Mouse (Mus musculus) neural tube, embryonic 15.5 days (tissue): Measurements from ENCODE around the gene Sh3d21. TPM values are rescaled to one million over a fixed set of nuclear protein-coding genes. Genes with fewer than 3 reads are reported as not detected.

Experiments
- ATAC-seq: fragments of 200-750 bp; cut with Nextera tagmentation; 2 replicates; pipeline ENCODE4 v1.8.0; 2017; ENCODE audit warnings: mild to moderate bottlenecking, moderate TSS enrichment, moderate library complexity; ENCODE audit not compliant: low FRiP score
- H3K27ac ChIP-seq: fragments of 300-500 bp; sonication (generic); replicated peaks from 2 replicates; pipeline ENCODE4 v1.5.1; 2015; ENCODE audit warnings: mild to moderate bottlenecking, inconsistent platforms
- H3K27me3 ChIP-seq: fragments of 300-500 bp; sonication (generic); replicated peaks from 2 replicates; pipeline ENCODE4 v1.6.1; 2015; ENCODE audit warnings: inconsistent platforms
- H3K36me3 ChIP-seq: fragments of 300-500 bp; sonication (generic); 2 replicates; pipeline ENCODE4 v1.6.1; 2015; ENCODE audit warnings: inconsistent platforms
- H3K4me1 ChIP-seq: fragments of 300-500 bp; sonication (generic); 2 replicates; pipeline ENCODE4 v1.6.1; 2015; ENCODE audit warnings: inconsistent platforms
- H3K4me2 ChIP-seq: fragments of 300-500 bp; sonication (generic); 2 replicates; pipeline ENCODE4 v1.6.1; 2015; ENCODE audit warnings: inconsistent platforms, mild to moderate bottlenecking, moderate library complexity
- H3K4me3 ChIP-seq: fragments of 300-500 bp; sonication (generic); replicated peaks from 2 replicates; pipeline ENCODE4 v1.5.1; 2015; ENCODE audit warnings: mild to moderate bottlenecking, inconsistent platforms
- H3K9ac ChIP-seq: fragments of 300-500 bp; sonication (generic); replicated peaks from 2 replicates; pipeline ENCODE4 v1.6.1; 2015; ENCODE audit warnings: mild to moderate bottlenecking, inconsistent platforms
- H3K9me3 ChIP-seq: fragments of 300-500 bp; sonication (generic); replicated peaks from 2 replicates; pipeline ENCODE4 v1.6.1; 2016; ENCODE audit warnings: inconsistent platforms
- WGBS: fragments of 180-500 bp; shearing (Covaris S2); methylation state at CpG from one replicate; pipeline ENCODE4 v1.1.7; 2015; ENCODE audit warnings: mixed read lengths; 5-methylcytosine and 5-hydroxymethylcytosine counted together
- polyA plus RNA-seq: library from polyadenylated mRNA; unstranded; fragments of >200 nt; fragmentation: Nextera tagmentation; extraction: Ambion mirVana; gene quantifications from 2 replicates; pipeline ENCODE4 v1.2.1, GENCODE M21; 2015

Gene Sh3d21
- polyA plus RNA-seq, 1 experiment from 2014 or later, result 1.4 TPM

DNA sequence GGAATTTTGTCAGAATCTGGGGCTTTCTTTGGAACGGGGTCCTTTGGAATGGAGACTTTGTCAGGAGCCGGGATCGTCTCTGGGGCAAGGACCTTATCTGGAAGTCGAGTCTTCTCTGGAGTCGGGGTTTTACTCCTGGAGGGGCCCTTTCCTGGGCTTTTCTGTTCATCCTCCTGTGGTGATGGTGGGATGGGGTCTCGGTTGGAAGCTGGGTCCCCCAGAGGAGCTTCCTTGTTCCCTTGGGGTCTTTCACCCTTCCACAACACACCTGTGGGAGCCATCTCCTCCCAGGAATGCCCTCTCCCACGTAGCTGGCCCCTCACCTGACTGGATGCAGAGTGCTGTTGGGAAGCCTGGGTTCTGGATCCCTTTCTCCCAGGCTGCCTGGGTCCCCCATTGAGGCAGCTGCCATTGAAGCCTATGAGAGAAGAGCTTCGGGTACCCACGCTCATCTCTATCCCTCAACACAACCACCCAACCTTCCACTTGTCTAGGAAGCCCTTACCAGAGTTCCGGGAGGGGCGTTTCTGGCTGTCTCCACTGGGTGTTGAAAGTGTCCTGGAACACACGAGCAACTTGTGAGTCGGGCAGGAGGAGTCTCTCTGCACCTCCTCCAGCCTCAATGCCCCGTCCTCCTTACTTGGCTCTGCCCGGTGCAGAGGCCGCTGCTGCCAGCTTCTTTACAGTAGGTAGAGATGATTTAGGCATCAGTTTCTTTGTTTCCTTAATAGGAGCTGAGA lies 11.4 kb downstream of the Sh3d21 start:
- H3K27ac ChIP-seq, result no peak overlapping the region
- H3K4me3 ChIP-seq, result no peak overlapping the region
- H3K9ac ChIP-seq, result no peak overlapping the region
- H3K4me1 ChIP-seq, result peaks cover 28% of the 10 kb centered on the region
- H3K36me3 ChIP-seq, result no peaks in the 10 kb centered on the region
- no peak overlapping the region for H3K4me2 ChIP-seq
- no peak for ATAC-seq
- 84% methylated on average over 16 of the region's 16 CpGs for WGBS
- no peaks in the 10 kb centered on the region for H3K9me3 ChIP-seq
- H3K27me3 ChIP-seq, result peaks cover 37% of the 10 kb centered on the region

GRCm38 (mm10) chr4:126150949-126151320 lies 12.4 kb downstream of the Sh3d21 start:
- 76% methylated on average over 6 of the region's 6 CpGs for WGBS
- no peaks in the 10 kb centered on the region for H3K9me3 ChIP-seq
- H3K4me1 ChIP-seq, result peaks cover 28% of the 10 kb centered on the region
- no peaks in the 10 kb centered on the region for H3K36me3 ChIP-seq
- no peak overlapping the region for H3K4me3 ChIP-seq
- H3K9ac ChIP-seq, result no peak overlapping the region
- peak overlapping the region; percentile 19 for H3K4me2 ChIP-seq
- H3K27ac ChIP-seq, result no peak overlapping the region
- ATAC-seq, result no peak
- H3K27me3 ChIP-seq, result peaks cover 39% of the 10 kb centered on the region

DNA sequence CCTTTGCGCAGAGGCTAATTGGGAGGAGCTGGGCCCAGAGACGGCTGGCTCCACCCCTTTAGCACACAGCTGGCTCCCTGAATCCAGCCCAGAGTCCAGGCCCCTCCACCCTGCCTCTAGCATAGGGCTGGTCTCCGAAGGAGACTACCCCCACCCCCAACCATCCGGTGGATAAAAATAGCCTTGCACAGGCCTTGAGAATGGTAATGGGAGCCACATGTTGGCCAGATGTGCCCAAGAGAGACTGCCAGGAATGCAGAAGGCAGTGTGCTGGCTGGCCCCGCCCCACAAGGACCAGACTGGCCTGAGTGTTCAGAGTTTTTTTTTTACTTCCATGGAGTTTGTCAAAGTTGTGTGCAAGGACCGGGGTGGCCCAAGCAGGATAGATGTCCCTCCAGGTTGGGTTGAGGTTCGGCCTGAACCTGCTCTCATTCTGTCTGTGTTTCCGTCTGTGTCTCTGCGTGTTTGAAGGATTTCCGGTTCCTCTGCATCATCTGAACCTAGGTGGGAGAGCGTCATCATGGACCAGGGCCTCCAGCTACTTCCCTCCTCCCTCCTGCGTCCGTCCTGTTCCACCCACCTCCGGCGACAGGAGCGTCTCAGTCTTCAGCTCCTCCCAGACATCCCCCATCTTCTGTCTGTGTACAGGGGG lies 12.9 kb downstream of the Sh3d21 start:
- ATAC-seq, result no peak
- 64% methylated on average over 16 of the region's 16 CpGs for WGBS
- peak overlapping the region; percentile 68 for H3K4me2 ChIP-seq
- H3K9ac ChIP-seq, result no peak overlapping the region
- no peak overlapping the region for H3K27ac ChIP-seq
- H3K9me3 ChIP-seq, result no peaks in the 10 kb centered on the region
- no peaks in the 10 kb centered on the region for H3K36me3 ChIP-seq
- H3K4me3 ChIP-seq, result no peak overlapping the region
- peaks cover 28% of the 10 kb centered on the region for H3K4me1 ChIP-seq
- peaks cover 39% of the 10 kb centered on the region for H3K27me3 ChIP-seq

DNA sequence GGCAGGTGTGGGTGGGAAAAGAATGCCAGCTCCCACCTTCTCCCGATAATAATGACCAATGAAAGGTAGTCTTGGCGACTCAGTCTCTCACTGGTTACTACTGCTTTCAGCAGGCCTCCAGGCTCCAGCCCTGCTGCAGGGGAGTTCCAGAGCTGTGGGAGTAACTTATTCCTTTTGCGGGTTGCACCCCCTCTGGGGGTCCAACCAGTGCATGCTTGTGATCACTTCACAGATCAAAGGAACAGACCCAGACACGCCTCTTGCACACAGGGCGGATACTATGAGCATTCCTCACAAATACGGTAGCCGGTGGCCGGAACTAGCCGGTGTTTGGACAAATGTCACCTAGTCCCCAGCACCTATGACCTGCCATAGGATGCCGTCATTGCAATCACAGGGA lies 13.5 kb downstream of the Sh3d21 start:
- peak overlapping the region; percentile 68 for H3K4me2 ChIP-seq
- H3K9me3 ChIP-seq, result no peaks in the 10 kb centered on the region
- 66% methylated on average over 10 of the region's 10 CpGs for WGBS
- H3K9ac ChIP-seq, result no peak overlapping the region
- no peak overlapping the region; the same call in 1 of the 2 replicates for H3K4me3 ChIP-seq
- H3K27ac ChIP-seq, result no peak overlapping the region
- no peaks in the 10 kb centered on the region for H3K36me3 ChIP-seq
- peaks cover 28% of the 10 kb centered on the region for H3K4me1 ChIP-seq
- peaks cover 39% of the 10 kb centered on the region for H3K27me3 ChIP-seq
- no peak for ATAC-seq

- peak overlapping the region; percentile 39 for H3K9ac ChIP-seq
- peak overlapping the region; percentile 68 for H3K4me2 ChIP-seq
- 25% methylated on average over 42 of the region's 42 CpGs for WGBS
- peaks cover 28% of the 10 kb centered on the region for H3K4me1 ChIP-seq
- ATAC-seq, result peak; percentile 26; the same call in 1 of the 2 replicates
- H3K36me3 ChIP-seq, result no peaks in the 10 kb centered on the region
- H3K9me3 ChIP-seq, result no peaks in the 10 kb centered on the region
- H3K4me3 ChIP-seq, result peak overlapping the region; percentile 42
- peaks cover 39% of the 10 kb centered on the region for H3K27me3 ChIP-seq
- H3K27ac ChIP-seq, result peak overlapping the region; percentile 51
Observed at GRCm38 (mm10) chr4:126149041-126149676, 14.1 kb downstream of the Sh3d21 start.

- peaks cover 28% of the 10 kb centered on the region for H3K4me1 ChIP-seq
- peaks cover 39% of the 10 kb centered on the region for H3K27me3 ChIP-seq
- peak overlapping the region; percentile 39 for H3K9ac ChIP-seq
- H3K4me3 ChIP-seq, result peak overlapping the region; percentile 42
- H3K27ac ChIP-seq, result peak overlapping the region; percentile 51
- no peaks in the 10 kb centered on the region for H3K36me3 ChIP-seq
- H3K9me3 ChIP-seq, result no peaks in the 10 kb centered on the region
- ATAC-seq, result peak; percentile 39
- peak overlapping the region; percentile 68 for H3K4me2 ChIP-seq
- 2% methylated on average over 45 of the region's 67 CpGs for WGBS
Observed at GRCm38 (mm10) chr4:126148161-126148961, 14.9 kb downstream of the Sh3d21 start.

DNA sequence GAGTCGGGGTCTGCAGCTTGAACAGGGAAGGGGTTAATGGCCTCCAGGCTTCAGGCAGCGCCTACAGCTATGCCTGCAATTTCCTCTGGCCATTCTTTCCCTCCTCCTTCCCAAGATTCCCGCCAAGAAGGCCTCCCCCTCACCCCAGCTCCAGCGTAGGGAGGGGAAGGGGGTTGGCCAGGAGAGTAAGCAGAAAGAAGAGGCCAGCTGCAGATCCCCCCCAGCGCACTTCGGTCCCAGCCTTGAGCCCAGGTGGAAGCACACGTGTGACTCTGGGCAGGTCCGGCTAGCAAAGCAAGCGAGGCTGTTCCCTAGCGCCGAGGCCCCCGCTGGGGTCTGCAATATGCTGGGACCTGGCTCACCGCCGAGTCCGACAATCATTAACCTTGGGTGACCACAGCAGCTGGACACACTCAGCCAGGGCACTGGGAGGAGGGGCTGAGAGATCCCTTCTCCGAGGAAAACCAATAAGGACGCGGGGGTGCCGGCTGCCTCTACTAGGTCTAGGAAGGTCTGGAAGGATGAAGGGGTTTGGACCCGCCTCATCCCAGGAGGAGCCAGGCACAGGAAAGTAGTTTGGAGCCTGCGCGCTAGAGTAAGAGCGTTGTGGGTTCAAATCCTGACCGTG lies 15.6 kb downstream of the Sh3d21 start, which contains the start of gene Eva1b:
TSS of gene Eva1b (plus strand) at position 212 of the 628 bp plus-strand sequence.
- peaks cover 28% of the 10 kb centered on the region for H3K4me1 ChIP-seq
- peaks cover 39% of the 10 kb centered on the region for H3K27me3 ChIP-seq
- 3% methylated on average over 24 of the region's 24 CpGs for WGBS
- H3K36me3 ChIP-seq, result no peaks in the 10 kb centered on the region
- H3K9ac ChIP-seq, result peak within 1 kb of the TSS; percentile 39
- H3K9me3 ChIP-seq, result no peaks in the 10 kb centered on the region
- H3K4me3 ChIP-seq, result peak within 1 kb of the TSS; percentile 42
- no peak for ATAC-seq
- peak within 1 kb of the TSS; percentile 68 for H3K4me2 ChIP-seq
- peak within 1 kb of the TSS; percentile 51 for H3K27ac ChIP-seq

GRCm38 (mm10) chr4:126146974-126147532 lies 16.2 kb downstream of the Sh3d21 start:
- 48% methylated on average over 9 of the region's 9 CpGs for WGBS
- Histone ChIP-seq H3K27ac (no peak overlapping the region), H3K4me2 (peak overlapping the region; percentile 68; the same call in 1 of the 2 replicates)

DNA sequence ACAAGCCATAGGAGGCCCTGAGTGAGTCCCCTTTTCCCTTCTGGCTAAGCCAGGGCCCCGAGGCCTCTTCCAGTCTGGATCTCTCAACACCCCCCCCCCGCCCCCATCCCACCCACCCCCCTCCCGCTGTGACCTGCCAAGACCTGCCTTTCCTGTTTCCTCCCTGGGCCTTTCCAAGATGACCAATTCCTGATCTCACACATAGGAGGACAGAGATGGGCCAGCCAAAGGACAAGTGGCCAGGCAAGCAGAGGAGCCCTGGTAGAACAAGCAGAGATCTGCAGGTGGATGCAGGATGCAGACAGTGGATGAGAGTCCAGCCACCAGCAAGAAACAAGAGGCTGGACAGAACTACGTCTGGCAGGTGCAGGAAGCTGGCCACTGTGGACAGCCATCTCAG lies 17.9 kb downstream of the Sh3d21 start:
- Histone ChIP-seq H3K36me3 (0 out of 2 replicates have a peak, but pooled peaks cover 2% of the 10 kb centered on the region), H3K9me3 (no peaks in the 10 kb centered on the region), H3K4me2 (no peak overlapping the region), H3K27ac (no peak overlapping the region), H3K9ac (no peak overlapping the region), H3K4me3 (no peak overlapping the region), H3K4me1 (peaks cover 27% of the 10 kb centered on the region), H3K27me3 (peaks cover 36% of the 10 kb centered on the region)
- no peak for ATAC-seq
- WGBS, result 73% methylated on average over 4 of the region's 4 CpGs

More at GRCm38 (mm10) chr4:126146974-126147532, 16.2 kb downstream of the Sh3d21 start:
- Histone ChIP-seq H3K4me3 (no peak overlapping the region), H3K9ac (no peak overlapping the region), H3K4me1 (peaks cover 28% of the 10 kb centered on the region), H3K9me3 (no peaks in the 10 kb centered on the region), H3K36me3 (no peaks in the 10 kb centered on the region), H3K27me3 (peaks cover 39% of the 10 kb centered on the region)
- ATAC-seq, result no peak

GRCm38 (mm10) chr4:126141021-126141420 lies 22.3 kb downstream of the Sh3d21 start:
- no peak overlapping the region for H3K4me2 ChIP-seq
- no peaks in the 10 kb centered on the region for H3K27me3 ChIP-seq
- H3K4me3 ChIP-seq, result no peak overlapping the region
- 81% methylated on average over 5 of the region's 5 CpGs for WGBS
- peaks cover 43% of the 10 kb centered on the region for H3K36me3 ChIP-seq
- no peak for ATAC-seq
- H3K27ac ChIP-seq, result no peak overlapping the region; the same call in 1 of the 2 replicates
- H3K9me3 ChIP-seq, result no peaks in the 10 kb centered on the region
- no peak overlapping the region for H3K9ac ChIP-seq
- no peaks in the 10 kb centered on the region for H3K4me1 ChIP-seq
